Mouse (Mus musculus) liver, embryonic 13.5 days (tissue): ENCODE data around the gene Hsd11b1. TPM values are rescaled to one million over a fixed set of nuclear protein-coding genes. Genes with fewer than 3 reads are reported as not detected.

Experiments
- ATAC-seq: fragments of 200-750 bp; cut with Nextera tagmentation; 2 replicates; pipeline ENCODE4 v1.8.0; 2017; ENCODE audit warnings: low read depth, mild to moderate bottlenecking, moderate number of reproducible peaks, moderate library complexity
- DNase-seq: peaks from one replicate; pipeline ENCODE4 v3.0.0; 2022
- H3K27ac ChIP-seq: fragments of 300-500 bp; sonication (generic); 2 replicates; pipeline ENCODE4 v1.5.1; 2015; ENCODE audit warnings: moderate library complexity, mild to moderate bottlenecking, inconsistent platforms
- H3K27me3 ChIP-seq: fragments of 300-500 bp; sonication (generic); 2 replicates; pipeline ENCODE4 v1.6.1; 2015; ENCODE audit warnings: mild to moderate bottlenecking, inconsistent platforms
- H3K36me3 ChIP-seq: fragments of 300-500 bp; sonication (generic); 2 replicates; pipeline ENCODE4 v1.6.1; 2015; ENCODE audit warnings: mild to moderate bottlenecking, inconsistent platforms
- H3K4me1 ChIP-seq: fragments of 300-500 bp; sonication (generic); replicated peaks from 2 replicates; pipeline ENCODE4 v1.6.1; 2015; ENCODE audit warnings: inconsistent platforms
- H3K4me2 ChIP-seq: fragments of 300-500 bp; sonication (generic); 2 replicates; pipeline ENCODE4 v1.6.1; 2015; ENCODE audit warnings: inconsistent platforms, mild to moderate bottlenecking, moderate library complexity
- H3K4me3 ChIP-seq: fragments of 300-500 bp; sonication (generic); replicated peaks from 2 replicates; pipeline ENCODE4 v1.5.1; 2015; ENCODE audit warnings: mild to moderate bottlenecking, inconsistent platforms
- H3K9ac ChIP-seq: fragments of 300-500 bp; sonication (generic); 2 replicates; pipeline ENCODE4 v1.6.1; 2015; ENCODE audit warnings: mild to moderate bottlenecking, inconsistent platforms
- H3K9me3 ChIP-seq: fragments of 300-500 bp; sonication (generic); replicated peaks from 2 replicates; pipeline ENCODE4 v1.6.1; 2016; ENCODE audit warnings: inconsistent platforms
- WGBS: fragments of 180-500 bp; shearing (Covaris S2); methylation state at CpG from one replicate; pipeline ENCODE4 v1.1.7; 2015; ENCODE audit not compliant: insufficient replicate concordance; 5-methylcytosine and 5-hydroxymethylcytosine counted together
- polyA plus RNA-seq: library from polyadenylated mRNA; unstranded; fragments of >200 nt; fragmentation: Nextera tagmentation; extraction: Ambion mirVana; gene quantifications from 2 replicates; pipeline ENCODE4 v1.2.1, GENCODE M21; 2015

The Hsd11b1 gene
- polyA plus RNA-seq, 1 experiment from 2014 or later, result 2.1 TPM

DNA sequence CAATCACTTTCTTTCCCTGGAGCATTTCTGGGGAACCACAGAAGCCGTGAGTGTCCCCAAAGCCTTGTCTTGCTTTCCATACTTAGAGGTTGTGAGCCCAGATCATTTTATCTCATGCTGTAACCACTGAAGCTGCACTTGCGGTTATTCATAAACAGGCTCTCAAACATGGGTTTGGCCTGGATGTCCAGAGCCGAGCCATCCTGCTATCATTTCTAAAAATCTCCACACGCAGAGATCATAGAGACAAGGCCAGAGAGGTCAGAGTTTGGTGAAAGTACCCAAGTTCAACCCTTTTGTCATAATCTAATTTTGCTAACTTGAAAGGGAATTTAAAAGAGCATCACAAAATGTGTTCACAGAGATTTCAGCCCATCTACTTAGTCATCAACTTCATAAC, 22.4 kb downstream of the Hsd11b1 start:
- no peaks in the 10 kb centered on the region for H3K4me1 ChIP-seq
- H3K4me2 ChIP-seq, result no peak overlapping the region
- H3K27ac ChIP-seq, result no peak overlapping the region
- no peak for ATAC-seq
- no peak for DNase-seq
- no peaks in the 10 kb centered on the region for H3K27me3 ChIP-seq
- H3K9me3 ChIP-seq, result no peaks in the 10 kb centered on the region
- H3K9ac ChIP-seq, result no peak overlapping the region
- WGBS, result 57% methylated on average over 4 of the region's 4 CpGs
- no peaks in the 10 kb centered on the region for H3K36me3 ChIP-seq
- no peak overlapping the region for H3K4me3 ChIP-seq

DNA sequence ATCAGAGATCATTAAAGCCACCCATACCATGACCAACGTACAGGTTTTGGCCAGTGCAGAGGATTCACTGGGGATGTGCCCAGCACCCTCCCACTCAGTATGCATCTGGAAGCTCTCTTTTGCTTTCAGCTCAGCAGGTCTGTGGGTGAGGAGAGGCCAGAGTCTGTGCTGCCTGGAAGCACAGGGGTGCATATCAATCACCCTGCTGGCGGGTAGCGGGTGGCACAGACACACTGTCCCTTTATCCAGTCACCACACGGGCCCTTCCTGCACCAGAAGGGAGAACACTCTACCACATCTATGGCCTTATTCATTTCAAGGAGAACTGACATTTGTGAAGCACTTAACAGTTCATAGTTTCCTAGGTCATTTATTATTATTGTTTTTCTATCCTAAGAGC, 25.4 kb downstream of the Hsd11b1 start:
- DNase-seq (no peak), ATAC-seq (no peak)
- Histone ChIP-seq H3K9ac (no peak overlapping the region), H3K27me3 (no peaks in the 10 kb centered on the region), H3K9me3 (no peaks in the 10 kb centered on the region), H3K4me3 (no peak overlapping the region), H3K36me3 (no peaks in the 10 kb centered on the region), H3K4me2 (no peak overlapping the region), H3K27ac (no peak overlapping the region), H3K4me1 (no peaks in the 10 kb centered on the region)
- WGBS, result 57% methylated on average over 4 of the region's 4 CpGs

DNA sequence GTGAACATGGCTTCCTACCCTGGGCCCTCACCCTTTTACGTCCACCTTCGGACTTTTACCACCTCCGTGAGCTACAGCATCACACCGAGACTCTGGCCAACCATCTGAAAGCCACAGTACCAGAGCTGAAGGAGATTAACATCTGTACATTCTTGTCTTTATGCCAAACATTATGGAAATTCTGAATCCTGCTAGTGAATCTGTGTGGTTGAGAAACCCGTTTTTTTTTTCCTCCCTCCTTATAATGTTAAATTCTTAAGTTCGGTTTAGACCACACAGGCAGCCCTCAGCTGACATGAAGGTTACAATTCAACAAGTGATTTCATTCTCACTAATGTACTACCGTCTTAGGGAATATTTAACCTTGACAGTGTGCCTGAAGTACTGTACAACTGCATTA, 28.9 kb downstream of the Hsd11b1 start:
- no peaks in the 10 kb centered on the region for H3K4me1 ChIP-seq
- DNase-seq (no peak), ATAC-seq (no peak)
- H3K4me3 ChIP-seq, result no peak overlapping the region
- no peak overlapping the region for H3K4me2 ChIP-seq
- WGBS, result 77% methylated on average over 7 of the region's 7 CpGs
- H3K9ac ChIP-seq, result no peak overlapping the region
- no peaks in the 10 kb centered on the region for H3K9me3 ChIP-seq
- no peak overlapping the region for H3K27ac ChIP-seq
- H3K27me3 ChIP-seq, result no peaks in the 10 kb centered on the region
- H3K36me3 ChIP-seq, result no peaks in the 10 kb centered on the region

DNA sequence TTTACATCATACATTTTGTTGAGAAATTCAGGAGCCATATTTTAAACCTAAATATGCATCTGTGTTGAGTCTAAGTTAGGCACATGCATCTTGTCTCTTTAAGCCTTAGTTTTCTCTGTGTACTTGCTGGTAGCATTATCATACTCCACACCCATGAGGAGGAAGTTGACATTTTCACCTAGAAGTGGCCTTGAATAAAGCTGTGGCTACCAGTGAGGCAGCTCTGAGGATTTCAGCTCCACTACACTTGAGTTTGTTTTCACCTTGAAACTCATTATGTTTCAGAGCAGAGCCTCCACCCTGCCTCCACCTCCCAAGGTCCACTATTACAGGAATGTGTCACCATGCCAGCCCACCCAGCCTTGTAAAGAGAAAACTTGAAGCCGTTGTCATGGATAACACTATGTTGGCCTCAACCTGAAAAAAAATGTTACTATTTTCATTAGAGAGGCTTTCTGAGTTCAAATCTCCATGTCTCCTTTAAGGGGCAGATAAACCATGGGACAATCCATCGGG, 29.7 kb downstream of the Hsd11b1 start:
- ATAC-seq (no peak), DNase-seq (no peak)
- Histone ChIP-seq H3K9me3 (no peaks in the 10 kb centered on the region), H3K4me1 (no peaks in the 10 kb centered on the region), H3K36me3 (no peaks in the 10 kb centered on the region), H3K4me2 (no peak overlapping the region), H3K9ac (no peak overlapping the region), H3K4me3 (no peak overlapping the region), H3K27me3 (no peaks in the 10 kb centered on the region), H3K27ac (no peak overlapping the region)
- WGBS, result 76% methylated on average over 2 of the region's 2 CpGs

DNA sequence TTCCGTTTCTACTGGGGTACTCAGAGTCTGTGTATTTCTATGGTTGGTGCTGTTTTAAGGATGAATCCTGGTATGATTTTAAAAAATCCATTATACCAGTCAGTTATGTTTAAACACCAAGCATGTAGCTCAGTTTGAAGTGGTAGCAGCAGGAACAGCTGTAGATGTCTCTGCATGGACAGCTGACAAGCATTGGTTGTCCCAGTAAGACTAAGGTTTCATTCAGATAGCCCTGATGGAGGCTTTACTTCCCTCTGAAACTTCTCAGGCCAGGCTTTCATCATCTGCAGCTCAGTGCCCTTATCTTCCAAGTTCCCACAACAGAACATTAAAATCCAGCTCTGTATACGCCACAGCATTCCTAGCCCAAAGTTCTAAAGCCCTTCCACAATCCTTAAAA, 31.1 kb downstream of the Hsd11b1 start:
- H3K4me3 ChIP-seq, result no peak overlapping the region
- H3K4me1 ChIP-seq, result no peaks in the 10 kb centered on the region
- H3K9ac ChIP-seq, result no peak overlapping the region
- H3K9me3 ChIP-seq, result no peaks in the 10 kb centered on the region
- no peaks in the 10 kb centered on the region for H3K36me3 ChIP-seq
- H3K4me2 ChIP-seq, result no peak overlapping the region
- no peak for ATAC-seq
- DNase-seq, result no peak
- H3K27ac ChIP-seq, result no peak overlapping the region
- WGBS, result 71% methylated on average over 2 of the region's 2 CpGs
- no peaks in the 10 kb centered on the region for H3K27me3 ChIP-seq

DNA sequence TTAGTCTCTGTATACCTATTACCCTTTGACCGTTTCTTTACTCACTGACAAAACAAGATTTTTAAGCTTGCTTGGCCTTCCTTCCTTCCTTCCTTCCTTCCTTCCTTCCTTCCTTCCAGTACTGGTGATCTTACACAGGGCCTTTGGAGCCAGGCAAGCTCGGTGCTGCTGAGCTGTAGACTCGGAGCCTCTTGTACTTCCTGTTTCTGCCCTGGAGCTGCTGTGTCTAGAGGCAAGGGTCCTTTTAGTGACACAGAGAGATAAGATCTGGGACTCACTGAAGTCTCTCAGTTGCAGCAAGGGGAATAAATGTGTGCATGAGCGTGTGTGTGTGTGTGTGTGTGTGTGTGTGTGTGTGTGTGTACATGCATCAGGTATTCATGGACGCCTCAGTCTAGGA, 32.9 kb downstream of the Hsd11b1 start:
- H3K27me3 ChIP-seq, result no peaks in the 10 kb centered on the region
- H3K27ac ChIP-seq, result no peak overlapping the region
- H3K4me2 ChIP-seq, result no peak overlapping the region
- no peaks in the 10 kb centered on the region for H3K4me1 ChIP-seq
- ATAC-seq, result 0 out of 2 replicates have a peak, but pooled peaks have one; percentile 12
- H3K9me3 ChIP-seq, result no peaks in the 10 kb centered on the region
- H3K9ac ChIP-seq, result no peak overlapping the region
- 21% methylated on average over 5 of the region's 5 CpGs for WGBS
- H3K4me3 ChIP-seq, result no peak overlapping the region
- DNase-seq, result no peak
- no peaks in the 10 kb centered on the region for H3K36me3 ChIP-seq

DNA sequence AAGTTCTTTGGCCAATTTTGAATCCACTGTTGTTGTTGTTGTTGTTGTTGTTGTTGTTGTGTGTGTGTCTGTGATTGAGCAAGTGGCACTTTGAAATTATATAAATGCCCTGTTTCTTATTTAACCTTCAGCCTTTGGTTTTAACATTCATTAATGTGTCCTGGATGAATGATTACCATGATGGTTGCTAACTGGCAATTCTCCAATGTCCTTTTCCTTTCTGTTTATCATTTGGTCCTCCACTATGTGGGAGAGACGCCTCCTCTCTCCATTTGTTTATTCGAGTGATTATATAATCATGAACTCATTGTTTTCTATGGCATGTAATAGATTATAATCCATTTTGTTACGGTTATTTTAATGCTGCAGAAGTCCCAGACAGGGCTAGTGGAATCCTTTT, 33.3 kb downstream of the Hsd11b1 start:
- no peaks in the 10 kb centered on the region for H3K27me3 ChIP-seq
- no peak overlapping the region for H3K27ac ChIP-seq
- ATAC-seq (no peak), DNase-seq (no peak)
- H3K4me2 ChIP-seq, result no peak overlapping the region
- 51% methylated on average over 3 of the region's 3 CpGs for WGBS
- H3K4me1 ChIP-seq, result no peaks in the 10 kb centered on the region
- H3K36me3 ChIP-seq, result no peaks in the 10 kb centered on the region
- no peaks in the 10 kb centered on the region for H3K9me3 ChIP-seq
- H3K4me3 ChIP-seq, result no peak overlapping the region
- H3K9ac ChIP-seq, result no peak overlapping the region

DNA sequence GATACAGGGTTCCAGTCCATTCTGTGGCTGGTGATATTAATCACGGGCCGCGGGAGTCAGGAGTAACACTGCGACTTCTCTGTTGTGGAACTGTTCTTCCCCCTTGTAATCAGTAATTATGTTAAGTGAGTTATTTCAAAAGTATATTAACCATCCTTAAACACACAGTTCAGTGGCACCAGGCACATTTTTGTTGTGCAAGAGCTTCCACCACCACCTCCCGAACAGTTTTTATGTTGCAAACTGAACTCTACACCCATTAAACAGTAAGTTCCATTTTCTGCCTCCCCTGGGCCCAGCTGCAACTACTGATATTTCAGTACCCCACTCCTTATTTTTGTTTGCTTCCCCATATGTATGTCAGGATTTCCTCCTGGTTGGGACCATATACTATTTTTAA, 34.3 kb downstream of the Hsd11b1 start:
- no peaks in the 10 kb centered on the region for H3K4me1 ChIP-seq
- no peaks in the 10 kb centered on the region for H3K27me3 ChIP-seq
- DNase-seq, result no peak
- no peak overlapping the region for H3K9ac ChIP-seq
- H3K36me3 ChIP-seq, result no peaks in the 10 kb centered on the region
- ATAC-seq, result no peak
- H3K4me3 ChIP-seq, result no peak overlapping the region
- no peak overlapping the region for H3K4me2 ChIP-seq
- no peaks in the 10 kb centered on the region for H3K9me3 ChIP-seq
- no peak overlapping the region for H3K27ac ChIP-seq
- WGBS, result 68% methylated on average over 5 of the region's 5 CpGs

DNA sequence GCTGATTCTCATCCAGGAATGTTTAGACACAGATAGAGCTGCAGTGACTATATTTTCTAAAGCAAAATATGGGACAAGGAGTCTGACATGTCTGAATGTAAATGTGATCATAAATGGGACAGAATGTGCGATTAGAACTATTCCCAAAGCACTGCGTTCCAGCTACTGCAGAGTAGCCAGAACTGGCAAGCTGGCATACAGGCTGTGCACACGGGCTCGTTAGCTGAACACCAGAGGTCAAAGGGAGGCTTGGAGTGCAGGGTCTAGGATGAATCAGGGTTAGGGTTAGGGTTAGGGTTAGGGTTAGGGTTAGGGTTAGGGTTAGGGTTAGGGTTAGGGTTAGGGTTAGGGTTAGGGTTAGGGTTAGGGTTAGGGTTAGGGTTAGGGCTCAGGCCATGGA, 36.3 kb downstream of the Hsd11b1 start:
- H3K4me2 ChIP-seq, result no peak overlapping the region
- 78% methylated on average over 4 of the region's 4 CpGs for WGBS
- no peak overlapping the region for H3K4me3 ChIP-seq
- H3K4me1 ChIP-seq, result no peaks in the 10 kb centered on the region
- no peak for DNase-seq
- no peak for ATAC-seq
- H3K27me3 ChIP-seq, result no peaks in the 10 kb centered on the region
- H3K9me3 ChIP-seq, result no peaks in the 10 kb centered on the region
- no peak overlapping the region for H3K9ac ChIP-seq
- H3K36me3 ChIP-seq, result no peaks in the 10 kb centered on the region
- no peak overlapping the region for H3K27ac ChIP-seq

DNA sequence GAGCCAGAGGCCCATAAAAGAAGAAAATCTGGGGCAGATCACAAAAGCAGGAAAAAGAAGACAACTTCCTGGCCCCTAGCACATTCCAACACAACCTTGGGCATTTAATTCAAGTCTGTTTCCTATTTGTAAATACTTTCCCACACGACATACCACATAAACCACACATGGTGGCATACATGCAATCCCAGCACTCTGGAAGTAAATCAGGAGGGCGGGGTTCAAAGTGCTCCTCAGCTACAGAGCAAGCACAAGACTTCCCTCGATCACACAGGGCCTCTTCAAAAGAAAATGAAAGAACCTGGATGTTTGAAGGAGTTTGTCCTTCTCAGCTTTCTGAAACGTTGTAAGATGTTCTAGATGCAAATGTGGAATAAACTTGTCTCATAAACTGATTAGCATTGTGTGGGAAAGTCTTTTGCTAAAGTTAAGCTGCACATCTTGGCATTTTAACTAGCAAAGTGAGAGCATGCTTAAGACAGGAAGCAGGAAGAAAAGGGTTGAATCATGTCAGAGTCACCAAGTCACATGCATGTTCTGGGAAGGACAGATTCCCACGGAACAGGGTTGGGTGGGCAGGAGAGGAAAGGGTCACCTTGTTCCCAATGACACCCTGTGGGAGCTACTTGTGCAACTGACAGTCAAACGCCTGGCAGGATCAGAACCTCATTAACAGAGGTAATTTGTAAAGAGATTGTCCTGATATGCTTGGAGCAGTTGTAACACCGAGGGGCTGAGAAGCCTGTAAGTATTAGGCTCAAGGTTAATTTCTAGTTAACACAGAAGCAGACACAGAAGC, 37.0 kb downstream of the Hsd11b1 start:
- no peak overlapping the region for H3K9ac ChIP-seq
- no peaks in the 10 kb centered on the region for H3K9me3 ChIP-seq
- H3K4me1 ChIP-seq, result no peaks in the 10 kb centered on the region
- no peak overlapping the region for H3K4me2 ChIP-seq
- ATAC-seq (no peak), DNase-seq (no peak)
- H3K27me3 ChIP-seq, result no peaks in the 10 kb centered on the region
- no peak overlapping the region for H3K27ac ChIP-seq
- WGBS, result 34% methylated on average over 7 of the region's 7 CpGs
- no peak overlapping the region for H3K4me3 ChIP-seq
- H3K36me3 ChIP-seq, result no peaks in the 10 kb centered on the region

DNA sequence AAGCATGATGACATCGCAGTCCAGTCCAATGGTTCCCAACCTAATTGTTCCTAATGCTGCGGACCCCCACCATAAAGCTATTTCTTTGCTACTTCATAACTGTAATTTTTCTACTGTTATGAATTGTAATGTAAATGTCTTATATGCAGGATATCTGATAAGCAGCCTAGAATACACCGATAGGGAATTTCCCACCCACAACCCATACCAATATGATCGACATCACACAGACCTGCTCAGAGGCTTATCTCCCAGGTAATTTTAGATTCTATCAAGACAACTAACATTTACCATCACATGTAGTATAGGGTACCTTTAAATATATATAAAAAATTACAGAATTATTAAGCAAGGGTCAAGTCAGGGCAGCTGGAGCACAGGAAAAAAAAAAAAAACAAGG, 37.8 kb downstream of the Hsd11b1 start:
- Histone ChIP-seq H3K4me2 (no peak overlapping the region), H3K9ac (no peak overlapping the region), H3K9me3 (no peaks in the 10 kb centered on the region), H3K36me3 (no peaks in the 10 kb centered on the region), H3K4me3 (no peak overlapping the region), H3K27ac (no peak overlapping the region), H3K4me1 (no peaks in the 10 kb centered on the region), H3K27me3 (no peaks in the 10 kb centered on the region)
- ATAC-seq (no peak), DNase-seq (no peak)
- WGBS, result 70% methylated on average over 4 of the region's 4 CpGs

DNA sequence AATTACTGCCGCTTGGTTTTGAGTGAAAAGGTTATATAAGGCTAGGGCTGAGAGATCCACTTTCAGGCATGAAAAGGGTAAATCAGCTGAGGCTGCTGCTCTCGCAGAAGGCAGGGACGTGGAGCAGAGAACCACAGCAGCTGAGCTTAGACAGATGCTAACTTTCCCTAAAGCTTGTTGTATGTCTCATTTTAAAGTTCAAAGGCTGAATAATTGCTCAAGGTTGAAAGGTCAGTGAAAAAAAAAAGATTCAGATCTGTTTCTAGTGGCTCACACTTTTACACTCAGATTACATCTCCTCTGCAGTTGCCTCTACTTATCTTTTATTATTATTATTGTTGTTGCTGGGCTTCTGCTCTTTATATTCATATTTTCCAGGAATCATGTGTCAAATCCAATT, 38.3 kb downstream of the Hsd11b1 start:
- H3K4me1 ChIP-seq, result no peaks in the 10 kb centered on the region
- no peak overlapping the region for H3K9ac ChIP-seq
- H3K9me3 ChIP-seq, result no peaks in the 10 kb centered on the region
- no peak overlapping the region for H3K4me2 ChIP-seq
- H3K4me3 ChIP-seq, result no peak overlapping the region
- ATAC-seq (no peak), DNase-seq (no peak)
- no peaks in the 10 kb centered on the region for H3K27me3 ChIP-seq
- no peak overlapping the region for H3K27ac ChIP-seq
- WGBS, result 61% methylated on average over 3 of the region's 3 CpGs
- no peaks in the 10 kb centered on the region for H3K36me3 ChIP-seq
